In the genomic region with DNA sequence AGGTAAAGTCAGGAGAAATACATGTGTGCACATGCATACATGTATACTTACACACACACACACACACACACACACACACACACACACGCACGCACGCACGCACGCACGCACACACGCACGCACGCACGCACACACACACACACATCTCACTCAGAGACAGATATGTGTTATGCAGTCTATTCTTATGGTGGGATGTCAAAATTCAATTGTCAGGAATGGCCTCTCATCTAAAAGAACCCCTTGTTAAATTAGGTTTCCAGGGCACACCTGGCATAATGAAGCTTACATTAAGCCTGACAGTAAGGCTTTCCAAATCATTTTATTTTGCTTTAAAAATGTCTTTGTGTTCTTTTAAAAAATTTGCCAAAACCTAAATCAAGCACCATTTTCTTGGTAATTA, we compare ENCODE assay signal across 13 mouse cellular contexts.
"Had no signal": no experiment of that assay in that cellular context is flagged by ENCODE, and none has a peak within 500 bp of the region (broad histone marks: within the 10 kb centered on the region; RNA-seq: fewer than 3 reads in every experiment).

No protein-coding gene starts in this region.

- H3K36me3 ChIP-seq: kidney, embryonic 15.5 days; liver, embryonic 13.5 days had no signal

- DNase-seq: kidney, postnatal 10 days; kidney, postnatal 36 days; layer of hippocampus, postnatal 36 days; liver, embryonic 13.5 days; lung, embryonic 14.5 days; thymus, adult 2 months; thymus, postnatal 14 days; thymus, postnatal 4 days had no signal

- H3K27ac ChIP-seq: kidney, embryonic 15.5 days; left cerebral cortex, adult 2 months; liver, embryonic 13.5 days; macrophage; stomach, postnatal 0 days had no signal

- H3K4me1 ChIP-seq: kidney, embryonic 15.5 days; liver, embryonic 13.5 days had no signal

- H3K27me3 ChIP-seq: kidney, embryonic 15.5 days; liver, embryonic 13.5 days had no signal

- H3K4me2 ChIP-seq: kidney, embryonic 15.5 days; liver, embryonic 13.5 days; lung, embryonic 14.5 days had no signal

- ATAC-seq: lung, postnatal 0 days had no signal

- H3K4me3 ChIP-seq: kidney, embryonic 15.5 days; left cerebral cortex, adult 2 months; liver, embryonic 13.5 days had no signal

- H3K9ac ChIP-seq: kidney, embryonic 15.5 days; liver, embryonic 13.5 days; lung, embryonic 14.5 days had no signal

- H3K9me3 ChIP-seq: kidney, embryonic 15.5 days; liver, embryonic 13.5 days had no signal
